Mouse (Mus musculus) cerebellum, postnatal 10 days (tissue): ENCODE results near the gene Bbx.
A peak's percentile ranks its signal among the peaks of the same experiment; 100 is the strongest.

ENCODE experiments used
- DNase-seq, 2 experiments: peaks; one replicate each; pipeline ENCODE4 v3.0.0; 2021; ENCODE audit warnings: mixed read lengths in 2 of 2

Gene Bbx

DNA sequence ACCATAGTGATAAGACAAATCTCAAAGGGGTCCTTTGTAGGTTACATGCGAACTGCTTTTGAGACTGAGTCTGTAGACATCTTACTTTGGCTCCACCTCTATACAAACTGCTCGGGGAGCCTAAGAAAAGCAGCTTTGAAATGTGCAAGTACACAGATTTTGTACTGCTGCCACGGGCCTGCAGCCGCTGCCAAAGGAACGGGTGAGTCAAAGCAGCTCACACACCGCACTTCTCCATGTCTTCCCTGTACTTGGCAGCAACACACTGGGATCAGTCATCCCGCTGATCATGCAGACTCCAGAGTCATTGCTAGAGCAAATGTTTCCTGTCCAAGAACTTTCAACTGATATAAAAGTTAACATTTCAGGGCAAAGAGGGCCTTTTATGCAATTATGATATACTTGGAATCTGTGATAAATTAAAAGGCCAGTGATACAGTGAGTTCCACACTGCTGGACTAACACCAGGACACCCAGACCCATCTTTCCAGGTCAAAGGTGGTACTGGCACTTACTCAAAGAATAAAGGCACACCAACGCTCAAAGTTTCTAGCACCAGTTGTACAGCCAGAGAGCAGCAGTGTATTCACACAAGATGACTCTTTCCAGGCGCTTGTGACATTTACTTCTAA is 122.7 kb downstream of the Bbx start:
- DNase-seq: peak; percentile 80 to 89

DNA sequence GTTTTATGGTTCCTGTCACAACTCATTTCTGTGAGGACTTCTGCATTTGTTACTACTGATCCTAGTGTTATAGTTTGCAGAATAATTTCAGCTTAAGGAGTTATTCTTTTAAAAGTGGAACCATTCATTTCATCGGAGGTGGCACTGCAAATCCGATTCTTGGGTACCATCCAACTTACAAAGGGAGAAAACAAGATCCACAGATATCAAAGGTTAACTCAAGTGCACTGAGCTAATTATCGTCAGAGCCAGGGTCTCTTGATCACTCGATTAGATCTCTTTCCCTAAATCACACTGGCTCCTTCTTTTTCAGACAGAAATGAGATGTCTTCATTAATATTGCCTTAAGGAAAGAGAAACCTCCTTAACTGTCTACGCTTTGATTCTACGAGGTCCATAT is 123.9 kb downstream of the Bbx start:
- DNase-seq: no peak

DNA sequence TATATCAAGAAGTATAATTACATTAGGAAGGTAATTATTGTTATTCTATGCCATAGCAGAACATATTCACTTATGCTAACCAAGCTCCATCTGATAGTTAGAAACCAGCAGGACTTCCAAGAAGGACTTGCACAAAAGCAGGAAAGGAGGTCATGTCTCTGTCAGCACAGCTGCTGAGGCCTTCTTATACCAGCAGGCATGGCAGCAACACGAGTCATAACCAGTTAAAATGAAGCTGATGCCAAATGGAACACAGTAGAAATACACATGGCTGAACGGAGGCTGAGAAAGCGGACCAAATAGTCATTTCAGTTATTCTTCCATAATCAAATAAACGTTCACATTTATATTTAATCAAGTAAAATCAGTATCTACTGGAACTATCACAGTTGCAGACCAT is 125.0 kb downstream of the Bbx start:
- peak in 1 of 2 experiments; percentile 15 for DNase-seq

DNA sequence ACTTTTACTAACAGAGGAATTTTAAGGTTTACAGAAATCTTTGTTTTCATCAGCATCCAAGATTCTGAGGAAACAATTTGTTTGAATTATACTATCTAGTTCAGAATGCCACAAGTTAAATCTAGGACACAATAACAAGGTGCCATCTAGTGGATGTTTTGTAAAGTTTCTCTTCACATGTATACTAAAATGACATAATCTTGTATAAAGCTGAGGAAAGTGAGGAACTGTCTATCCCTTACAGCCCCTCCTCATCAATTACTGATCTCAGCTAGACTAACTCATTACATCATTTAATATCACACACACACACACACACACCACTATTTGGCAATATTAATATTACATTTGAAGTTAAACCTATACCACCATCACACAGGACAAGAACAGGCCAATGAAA is 125.5 kb downstream of the Bbx start:
- DNase-seq: peak in 1 of 2 experiments; percentile 27

DNA sequence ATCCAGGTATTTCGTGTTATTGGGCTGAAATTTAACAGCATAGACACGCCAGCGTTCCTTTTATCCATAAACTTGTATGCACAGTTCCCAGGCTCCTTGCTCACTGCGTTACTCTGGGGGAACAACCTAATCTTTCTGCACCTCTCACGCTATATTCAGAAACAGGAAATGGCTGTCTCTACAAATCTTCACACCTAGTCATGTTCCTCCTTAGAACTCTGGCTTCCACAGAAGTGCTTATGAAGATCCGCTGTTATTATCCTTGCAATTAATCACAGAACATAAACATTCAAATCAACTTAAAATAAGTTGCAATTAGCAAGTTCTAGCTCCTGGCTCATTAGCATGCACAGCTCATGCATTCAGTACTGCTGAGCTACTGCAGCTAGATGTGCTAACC is 127.0 kb downstream of the Bbx start:
- DNase-seq: no peak

DNA sequence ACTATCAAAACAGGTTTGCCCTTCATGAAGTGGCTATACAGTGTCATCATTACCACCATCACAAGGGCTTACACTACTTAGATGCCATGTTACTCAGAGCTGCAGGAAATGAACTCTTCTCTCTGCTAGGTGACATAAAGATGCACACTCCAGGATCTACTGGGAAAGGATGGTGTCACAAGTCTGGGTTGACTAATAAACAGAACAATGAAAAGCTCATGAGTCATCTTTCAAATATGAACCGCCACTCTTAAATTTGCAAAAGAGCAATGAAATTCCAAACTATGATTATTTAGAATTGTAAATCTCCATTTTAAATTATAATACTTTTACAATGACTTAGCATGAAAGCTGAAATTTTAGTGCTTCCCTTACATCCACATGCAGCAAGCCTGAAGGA is 129.6 kb downstream of the Bbx start:
- no peak for DNase-seq

DNA sequence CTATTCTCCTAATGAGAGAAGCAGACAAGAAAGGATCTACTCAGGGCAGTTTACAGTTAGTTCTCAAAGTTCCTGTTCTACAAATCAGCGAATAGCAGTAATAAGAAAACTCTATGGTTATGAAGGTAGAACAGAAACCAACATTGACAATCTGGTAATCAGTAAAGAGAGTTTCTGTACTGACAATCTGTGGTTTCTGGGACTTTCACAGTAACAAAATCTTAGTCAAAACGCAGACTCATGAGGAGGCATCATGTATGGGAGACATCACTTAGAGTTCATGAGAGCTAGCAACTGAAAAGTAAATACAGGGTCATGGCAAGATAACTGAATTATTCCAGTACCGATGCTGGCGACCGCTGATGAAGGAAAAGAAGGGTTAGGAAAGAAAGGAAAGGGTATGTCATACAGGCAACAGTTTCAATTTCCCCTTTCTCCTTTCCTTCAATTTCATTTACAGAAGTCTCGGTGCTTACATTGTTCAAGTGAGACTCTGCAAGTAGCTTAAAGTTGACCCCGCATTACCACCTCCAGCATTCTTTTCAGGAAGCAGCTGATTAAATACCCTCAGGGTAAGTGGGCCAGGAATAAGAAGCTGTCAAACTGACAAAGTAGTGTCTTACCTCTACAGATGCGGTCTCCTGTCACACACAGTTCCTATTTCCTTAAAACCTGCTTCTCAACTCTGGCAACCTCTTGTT is 133.3 kb downstream of the Bbx start:
- DNase-seq: no peak

DNA sequence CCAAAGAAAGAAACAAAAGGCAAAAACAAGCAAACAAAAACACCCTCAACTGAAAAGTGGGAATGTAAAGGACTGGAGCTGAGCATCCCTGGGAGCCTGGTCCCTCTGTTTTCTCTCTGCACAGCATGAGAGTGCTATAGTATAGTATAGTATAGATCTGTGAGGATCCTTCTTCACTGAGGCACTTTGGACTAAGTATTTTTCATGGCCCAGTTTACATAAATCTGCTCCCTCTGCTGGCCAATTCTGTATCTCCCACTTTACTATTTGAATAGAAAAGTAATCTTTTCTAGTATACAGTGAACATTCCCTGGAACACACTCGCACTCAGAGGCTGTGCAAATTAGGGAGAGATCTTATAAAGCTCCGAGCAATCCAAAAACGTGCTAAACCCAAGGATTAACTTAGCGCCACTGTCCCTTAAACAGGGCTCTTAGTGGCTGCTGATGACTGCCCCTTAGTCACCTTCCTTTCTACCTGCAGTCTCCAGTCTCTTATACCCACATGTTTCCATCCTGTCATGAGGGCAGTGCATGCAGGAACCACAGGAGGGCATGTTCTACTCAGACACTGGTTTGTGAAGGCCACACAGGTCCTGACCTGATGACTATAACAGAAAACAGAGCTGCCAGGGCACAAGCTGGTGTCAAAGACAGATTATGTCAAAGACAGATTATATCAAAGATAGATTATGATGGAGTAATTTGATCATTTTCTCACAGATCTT is 138.5 kb downstream of the Bbx start:
- peak; percentile 28 to 54 for DNase-seq

DNA sequence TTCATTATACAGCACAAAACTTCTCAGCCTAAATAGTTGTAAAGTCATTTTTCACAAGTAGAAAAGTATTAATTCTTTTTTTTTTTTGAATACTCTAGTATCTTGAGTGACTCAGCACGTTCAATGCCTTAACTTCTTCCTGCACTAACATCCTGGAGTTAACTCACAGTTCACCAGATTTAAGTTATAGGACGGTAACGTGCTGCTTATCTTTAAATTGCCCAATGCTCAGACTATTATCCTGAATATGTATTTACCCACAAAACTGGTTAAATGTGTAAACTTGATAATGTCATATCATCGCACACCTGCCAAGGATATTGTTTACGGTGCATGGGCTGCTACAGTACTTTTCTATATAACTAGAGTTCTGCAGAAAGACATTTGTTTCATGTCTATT is 139.4 kb downstream of the Bbx start:
- DNase-seq: no peak

DNA sequence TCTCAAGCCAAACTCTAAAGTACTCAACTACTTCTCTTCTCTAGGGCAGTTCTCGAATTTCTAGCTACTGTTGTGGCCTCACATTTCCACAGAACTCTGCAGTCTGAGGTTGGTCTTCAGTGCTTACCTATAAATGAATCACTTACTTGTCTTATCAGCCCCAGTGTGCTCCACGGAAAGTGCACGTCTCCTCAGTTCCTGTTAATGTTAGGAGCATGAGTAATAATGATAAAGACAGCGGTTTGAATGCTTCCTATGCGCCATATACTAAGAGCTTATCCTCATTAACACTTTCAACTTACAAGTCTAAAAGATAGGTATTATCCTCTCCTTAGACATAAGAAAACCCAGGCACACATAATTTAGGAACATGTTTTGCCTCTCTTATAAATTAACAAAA is 142.4 kb downstream of the Bbx start:
- DNase-seq: no peak

DNA sequence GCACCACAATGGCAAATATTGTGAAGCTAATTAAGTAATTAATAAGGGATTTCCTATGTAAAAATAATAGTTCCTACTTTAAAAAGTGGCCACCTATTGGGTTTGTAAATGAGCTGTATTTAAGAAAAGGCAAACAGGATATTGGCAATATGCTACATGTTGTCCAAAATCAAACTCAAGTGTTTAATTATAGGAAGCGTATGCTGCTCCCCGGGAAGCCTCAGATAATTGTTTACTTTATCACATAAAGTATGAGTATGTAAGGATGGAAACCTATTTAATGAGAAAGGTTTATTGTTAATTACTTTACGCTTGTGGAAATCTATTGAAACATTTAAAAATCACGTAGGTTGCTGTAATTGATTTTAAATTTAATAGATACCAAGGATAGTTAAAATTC is 159.4 kb downstream of the Bbx start:
- DNase-seq: no peak

DNA sequence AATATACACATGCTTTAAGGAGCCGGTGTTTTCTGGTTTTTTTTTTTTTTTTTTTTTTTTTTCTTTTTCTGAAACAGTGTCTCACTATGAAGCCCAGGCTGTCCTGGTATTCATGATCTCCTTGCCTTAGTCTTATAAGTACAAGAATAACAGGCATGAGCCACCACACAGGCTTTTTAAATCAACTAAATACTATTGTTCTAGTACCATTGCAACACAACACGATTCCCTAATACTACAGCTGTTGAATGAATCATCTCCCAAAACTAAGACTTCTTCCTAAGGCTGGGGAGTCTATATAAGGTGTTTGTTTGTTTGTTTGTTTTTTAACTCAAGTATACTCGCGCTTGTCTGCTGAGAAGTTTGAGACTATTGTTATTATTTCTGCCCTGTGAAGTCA is 169.5 kb downstream of the Bbx start:
- DNase-seq: no peak

DNA sequence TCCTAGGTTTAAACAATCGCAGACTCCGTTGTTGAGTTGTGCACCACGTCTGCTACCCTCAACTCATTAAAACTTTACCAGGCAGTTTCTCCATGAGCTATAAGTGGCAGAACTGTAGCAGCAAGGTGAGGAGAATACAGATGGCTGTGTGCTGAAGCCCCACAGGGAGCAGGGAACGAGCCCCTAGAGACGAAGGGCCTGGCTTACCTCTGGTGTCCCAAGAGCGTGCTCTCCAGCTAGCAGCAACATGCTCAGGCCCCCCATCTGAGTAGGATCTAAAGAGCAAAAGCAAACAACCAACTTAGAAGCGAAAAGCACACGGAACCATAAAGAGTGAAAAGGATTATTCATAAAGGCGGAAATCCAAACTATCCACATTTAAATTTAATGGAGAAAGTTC is 170.0 kb downstream of the Bbx start:
- DNase-seq: no peak

DNA sequence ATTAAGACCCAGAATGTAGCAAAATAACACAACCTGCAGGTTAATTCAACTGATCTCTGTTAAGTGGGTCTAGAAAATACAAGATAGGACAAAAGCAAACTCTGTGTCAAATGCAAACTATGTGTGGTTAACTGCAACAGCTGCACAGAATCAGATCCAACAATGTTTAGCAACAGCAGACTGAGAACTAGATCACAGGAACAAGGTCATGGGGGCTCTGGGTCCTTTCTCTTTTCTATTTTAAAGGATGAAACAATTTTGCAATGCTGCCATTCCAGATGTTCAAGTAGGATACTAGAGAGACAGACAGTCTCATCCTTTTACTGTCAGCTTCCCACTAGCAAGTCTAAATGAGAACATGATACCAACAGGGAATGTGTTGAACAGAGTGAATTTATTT is 170.4 kb downstream of the Bbx start:
- no peak for DNase-seq

DNA sequence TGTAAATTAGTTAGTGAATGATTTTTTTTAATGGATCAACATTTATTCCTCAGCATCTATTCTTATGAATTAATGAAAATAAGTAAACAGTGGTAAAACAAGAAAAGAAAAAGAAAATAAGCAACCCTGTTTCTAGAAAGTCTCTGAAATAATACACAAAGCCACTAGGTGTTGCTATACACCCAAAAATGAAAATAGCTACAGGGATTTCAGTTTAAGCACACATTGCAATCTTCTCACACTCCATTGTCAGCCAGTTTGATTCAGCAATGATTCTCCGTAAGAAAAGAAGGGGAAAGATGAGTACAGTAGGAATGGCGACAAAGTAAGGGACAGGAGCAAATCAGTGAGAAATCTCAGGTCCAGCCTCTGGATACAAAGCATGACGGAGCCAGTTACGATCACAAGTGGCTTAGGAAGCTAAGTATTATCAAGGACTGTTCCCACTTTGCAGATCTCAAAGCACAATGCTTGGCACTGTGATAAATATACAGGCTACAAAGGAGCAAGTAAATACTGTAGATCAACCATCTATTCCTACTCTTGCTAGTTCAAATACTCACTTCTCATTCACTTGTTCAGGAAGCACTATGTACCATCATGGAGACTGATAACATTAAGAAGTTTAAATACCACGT is 177.5 kb downstream of the Bbx start:
- DNase-seq: peak; percentile 4 to 54

DNA sequence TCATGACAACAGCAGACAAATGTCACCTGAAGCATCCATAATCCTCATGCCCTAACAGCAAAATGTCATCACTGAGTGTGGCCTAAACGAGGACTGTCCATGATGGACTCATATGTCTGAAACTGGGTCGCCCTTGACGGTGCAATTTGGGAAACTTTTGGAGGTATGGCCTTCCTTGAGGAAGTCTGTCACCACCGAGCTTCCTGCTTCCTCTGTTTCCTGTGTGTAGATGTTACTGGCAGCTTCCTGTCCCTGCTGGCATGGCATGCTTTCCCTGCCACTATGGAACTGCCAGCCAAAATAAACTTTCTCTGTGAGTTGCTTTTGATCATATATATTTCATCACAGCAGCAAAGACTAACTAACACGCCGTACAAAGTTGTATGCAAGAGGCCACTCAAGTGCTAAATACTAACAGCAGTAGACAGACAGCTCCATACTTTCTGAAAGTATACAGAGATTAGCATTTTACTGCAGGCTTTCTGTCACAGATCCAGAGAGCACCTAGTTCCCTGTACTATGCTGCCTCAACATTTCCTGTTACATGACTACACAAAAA is 180.7 kb downstream of the Bbx start:
- DNase-seq: peak; percentile 12 to 16

DNA sequence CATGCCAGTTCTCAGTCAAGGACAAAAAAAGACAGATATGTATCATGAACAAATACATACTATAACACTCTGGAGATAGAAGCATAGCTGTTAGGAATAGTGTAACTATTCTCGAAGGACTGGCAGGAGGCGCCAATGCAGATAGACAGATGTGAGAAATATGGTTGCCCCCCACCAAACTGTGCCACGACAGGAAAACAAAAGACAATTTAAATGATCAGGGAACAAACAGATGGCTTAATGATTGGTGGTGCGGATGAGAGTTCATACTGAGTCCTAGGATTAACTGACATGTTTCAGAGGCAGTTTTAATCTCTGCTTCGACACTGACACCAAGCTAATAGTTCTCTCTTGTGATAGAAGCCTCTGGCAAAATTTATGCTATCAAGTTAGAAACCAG is 181.7 kb downstream of the Bbx start:
- no peak for DNase-seq

DNA sequence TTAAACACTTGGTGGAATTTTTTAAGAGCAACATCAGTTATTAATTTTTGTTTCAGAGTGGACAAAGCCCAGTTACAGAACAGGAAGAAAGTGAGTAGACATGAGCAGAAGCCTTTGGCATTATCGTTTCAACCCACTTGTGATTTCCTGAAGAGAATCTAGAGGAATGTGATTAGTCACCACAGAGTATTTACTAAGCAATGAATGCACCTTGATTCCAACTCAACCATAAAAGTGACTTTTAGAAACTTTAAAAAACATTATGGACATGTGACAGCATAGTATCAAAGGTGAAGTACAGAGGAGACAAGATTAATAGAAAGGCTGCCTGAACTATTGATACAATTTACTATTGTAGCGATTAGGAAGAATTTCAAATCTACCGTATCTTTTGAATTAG is 183.2 kb downstream of the Bbx start:
- DNase-seq: no peak

DNA sequence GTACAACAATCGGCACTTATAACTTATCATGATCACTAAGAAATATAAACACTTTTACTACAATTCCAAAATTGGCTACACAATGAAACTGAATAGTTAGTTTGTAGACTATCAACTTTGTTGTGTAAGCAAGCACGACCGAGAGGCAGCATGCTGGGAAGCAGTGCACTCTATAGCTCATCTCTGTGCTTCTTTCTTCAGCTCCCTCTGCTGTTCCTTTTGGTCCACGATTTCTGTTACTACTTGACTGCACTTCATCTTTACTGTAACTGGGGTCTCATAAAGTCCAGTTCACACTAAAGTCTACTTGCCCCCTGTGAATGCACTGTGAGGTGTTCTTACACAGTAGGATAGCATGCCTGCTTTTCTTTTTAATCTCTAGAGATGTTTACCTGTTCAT is 189.7 kb downstream of the Bbx start:
- peak; percentile 19 to 34 for DNase-seq

DNA sequence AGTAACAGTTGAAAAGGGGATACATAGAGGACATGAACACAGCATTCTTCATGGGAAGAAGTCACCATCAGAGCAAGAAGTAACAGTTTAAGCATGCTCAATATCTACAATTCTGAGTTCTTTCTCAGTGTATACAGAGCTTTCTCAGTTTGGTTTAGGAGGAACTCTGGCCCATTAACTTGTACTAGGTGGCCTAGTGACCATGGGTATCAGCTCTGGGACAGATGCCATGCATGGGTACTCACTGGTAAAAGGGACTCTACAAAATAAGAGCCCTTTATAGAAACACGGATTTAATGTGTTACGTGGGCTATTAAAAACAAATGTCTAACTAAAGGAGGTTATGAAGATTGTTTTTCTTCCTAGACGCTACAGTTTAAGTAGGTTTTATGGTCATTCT is 190.6 kb downstream of the Bbx start:
- DNase-seq: no peak

DNA sequence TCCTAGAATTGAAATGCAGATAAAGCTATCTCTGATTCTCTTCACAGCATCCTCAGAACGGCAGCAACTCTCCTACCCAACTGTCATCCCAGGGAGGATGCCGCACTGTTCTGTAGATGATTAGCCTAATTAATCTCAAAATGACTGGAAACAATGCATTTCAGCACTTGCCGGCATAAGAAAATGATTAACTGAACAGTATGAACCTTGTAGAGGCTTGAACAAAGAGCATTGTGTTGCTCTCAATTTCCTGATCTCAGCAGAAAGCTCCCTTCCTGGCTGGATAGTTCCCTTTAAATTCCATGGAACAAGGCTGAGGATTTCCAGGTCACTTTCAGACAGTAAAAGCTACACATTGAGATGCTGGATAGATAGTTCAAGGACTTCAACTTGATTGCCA is 197.0 kb downstream of the Bbx start:
- DNase-seq: no peak

DNA sequence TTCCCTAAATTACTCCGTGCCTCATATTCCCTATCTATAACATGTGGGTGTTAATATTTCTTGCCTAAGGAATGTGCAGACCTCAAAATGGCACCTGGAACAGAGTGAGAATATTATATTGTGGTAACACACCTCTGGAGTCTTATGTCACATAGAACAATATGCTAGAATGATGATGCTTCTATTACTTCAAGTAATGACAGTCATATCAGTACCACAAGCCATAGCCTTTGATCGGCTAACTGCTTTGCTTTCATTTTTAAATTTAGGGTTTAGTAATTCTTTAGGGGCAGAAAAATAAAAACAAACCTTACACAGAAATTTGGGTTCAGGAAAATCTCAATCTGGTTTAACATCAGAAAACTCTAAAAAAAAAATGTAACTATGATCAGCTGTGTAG is 201.6 kb downstream of the Bbx start:
- no peak for DNase-seq

DNA sequence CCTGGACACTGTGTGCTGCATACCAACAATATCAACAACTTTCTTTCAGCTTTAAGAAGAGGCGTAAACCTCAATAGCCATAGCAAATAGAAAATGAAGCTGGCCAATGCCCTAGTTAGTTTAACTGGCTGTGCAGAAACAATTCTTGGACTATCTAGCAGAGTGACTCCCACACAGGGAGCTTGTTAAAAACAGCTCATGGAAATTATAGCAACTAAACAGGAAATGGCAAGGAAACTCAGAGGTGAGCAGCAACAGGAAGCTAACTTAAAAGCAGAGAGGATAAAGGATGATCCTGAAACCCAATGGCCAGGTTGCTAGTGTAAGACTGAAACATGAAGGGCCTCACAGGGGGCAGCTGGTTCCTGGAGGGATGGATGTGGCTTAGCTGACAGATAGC is 203.4 kb downstream of the Bbx start:
- DNase-seq: no peak

DNA sequence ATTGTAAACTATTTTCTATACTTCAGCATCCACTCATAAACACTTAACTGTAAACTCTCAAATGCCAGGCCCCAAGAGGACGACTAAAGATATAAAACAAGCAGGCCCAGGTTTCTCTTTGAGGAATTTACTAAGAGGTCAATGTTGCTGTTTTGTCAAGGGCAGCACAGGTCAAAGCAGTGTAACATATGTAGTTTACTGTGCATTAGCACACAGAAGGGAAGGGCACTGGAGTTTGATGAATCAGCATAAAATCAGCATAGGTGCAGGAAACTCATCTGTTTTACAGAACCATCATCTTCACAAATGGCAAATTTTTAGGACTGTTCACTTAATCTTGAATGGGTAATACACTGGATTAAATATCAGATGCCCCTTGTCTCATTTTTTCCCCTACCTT is 205.9 kb downstream of the Bbx start:
- DNase-seq: no peak
